ENCODE assay signal across 8 mouse cellular contexts in genomic region chr12:112809641-112810040, GRCm38 (mm10). TPM values are rescaled to one million over a fixed set of nuclear protein-coding genes. Genes with fewer than 3 reads are reported as not detected.
DNase-seq lines count a peak whose midpoint lies in the region; ATAC-seq and TF ChIP-seq lines count a peak whose summit lies in the region.

No protein-coding gene starts in this region.

- 15% methylated on average over 8 of the region's 8 CpGs for WGBS in lung, adult 2 months
- 24% methylated on average over 8 of the region's 8 CpGs for WGBS in forebrain, embryonic 10.5 days
- WGBS in kidney, postnatal 0 days = 22% methylated on average over 8 of the region's 8 CpGs
- WGBS in neural tube, embryonic 13.5 days = 23% methylated on average over 8 of the region's 8 CpGs

- no peak for TF ChIP-seq POLR2A in lung, adult 2 months (IDR thresholded peaks at IDR 0.05; ENCODE audit: borderline replicate concordance, extremely low read depth, low read depth, low read length)

- no peak for DNase-seq in lung, adult 2 months
- no peak for DNase-seq in lung, postnatal 25 days (ENCODE audit: low spot score)
- DNase-seq in forebrain, embryonic 10.5 days (ENCODE audit: extremely low spot score, low spot score) = no peak
- no peak for DNase-seq in kidney, postnatal 0 days (ENCODE audit: low spot score)
- no peak for DNase-seq in gastrocnemius, postnatal 4 days (ENCODE audit: low spot score in 2 of 2)
- no peak for DNase-seq in cerebellum, adult 18-20 months
- DNase-seq in retina, postnatal 1 day = no peak

- H3K9me3 ChIP-seq in forebrain, embryonic 10.5 days = no peaks in the 10 kb centered on the region
- H3K9me3 ChIP-seq in kidney, postnatal 0 days (replicated peaks; ENCODE audit: low read length) = no peaks in the 10 kb centered on the region
- no peaks in the 10 kb centered on the region for H3K9me3 ChIP-seq in neural tube, embryonic 13.5 days

- TF ChIP-seq CTCF in lung, adult 2 months (IDR thresholded peaks at IDR 0.05; ENCODE audit: insufficient read depth, low read length) = no peak
- TF ChIP-seq CTCF in kidney, postnatal 0 days (IDR thresholded peaks at IDR 0.05; ENCODE audit: low read depth) = no peak

- peaks cover 34% of the 10 kb centered on the region for H3K27me3 ChIP-seq in forebrain, embryonic 10.5 days (ENCODE audit: poor library complexity, severe bottlenecking)
- H3K27me3 ChIP-seq in kidney, postnatal 0 days (ENCODE audit: insufficient read depth, low read length) = no peaks in the 10 kb centered on the region
- H3K27me3 ChIP-seq in neural tube, embryonic 13.5 days = peaks cover 10% of the 10 kb centered on the region; the same call in 1 of the 2 replicates

- peak overlapping the region; percentile 94 for H3K4me2 ChIP-seq in kidney, postnatal 0 days (ENCODE audit: low read length)
- H3K4me2 ChIP-seq in neural tube, embryonic 13.5 days = peak overlapping the region; percentile 98

- peak overlapping the region; percentile 77 for H3K4me3 ChIP-seq in lung, adult 2 months (replicated peaks; ENCODE audit: extremely low read depth, low read depth, low read length)
- peak overlapping the region; percentile 79 for H3K4me3 ChIP-seq in forebrain, embryonic 10.5 days
- H3K4me3 ChIP-seq in kidney, postnatal 0 days (replicated peaks; ENCODE audit: low read depth, low read length) = peak overlapping the region; percentile 60
- peak overlapping the region; percentile 64 for H3K4me3 ChIP-seq in neural tube, embryonic 13.5 days

- H3K27ac ChIP-seq in forebrain, embryonic 10.5 days = no peak overlapping the region
- peak overlapping the region; percentile 72 for H3K27ac ChIP-seq in kidney, postnatal 0 days
- peak overlapping the region; percentile 64; the same call in 1 of the 2 replicates for H3K27ac ChIP-seq in neural tube, embryonic 13.5 days (replicated peaks)

- peak overlapping the region; percentile 62 for H3K9ac ChIP-seq in kidney, postnatal 0 days (ENCODE audit: low read depth, low read length)
- H3K9ac ChIP-seq in neural tube, embryonic 13.5 days = peak overlapping the region; percentile 78

- H3K4me1 ChIP-seq in lung, adult 2 months (ENCODE audit: control insufficient read depth, insufficient read depth, low read length) = peaks cover 3% of the 10 kb centered on the region; the same call in 1 of the 2 replicates
- H3K4me1 ChIP-seq in forebrain, embryonic 10.5 days = peaks cover 32% of the 10 kb centered on the region
- peaks cover 7% of the 10 kb centered on the region for H3K4me1 ChIP-seq in kidney, postnatal 0 days (replicated peaks; ENCODE audit: insufficient read depth, low read length)
- H3K4me1 ChIP-seq in neural tube, embryonic 13.5 days (replicated peaks) = peaks cover 27% of the 10 kb centered on the region

- ATAC-seq in kidney, postnatal 0 days (replicated peaks; ENCODE audit: low FRiP score, low read depth) = no peak
- ATAC-seq in neural tube, embryonic 13.5 days (ENCODE audit: low read depth) = no peak

- H3K36me3 ChIP-seq in forebrain, embryonic 10.5 days (replicated peaks) = peaks cover 37% of the 10 kb centered on the region
- H3K36me3 ChIP-seq in kidney, postnatal 0 days (ENCODE audit: insufficient read depth, low read length) = peaks cover 6% of the 10 kb centered on the region; the same call in 1 of the 2 replicates
- peaks cover 26% of the 10 kb centered on the region for H3K36me3 ChIP-seq in neural tube, embryonic 13.5 days

RNA-seq across cellular contexts. Expression of gene Clba1, which starts 0.9 kb away (rescaled TPM):
- 9.4 and 10.0 TPM in 2 replicates for polyA plus RNA-seq in lung, adult 2 months (2012; rRNA removed)
- polyA plus RNA-seq in forebrain, embryonic 10.5 days (2016; fragmentation: Nextera tagmentation; extraction: Ambion mirVana) = 11.3 and 12.3 TPM in 2 replicates
- 16.0 and 18.4 TPM in 2 replicates for polyA plus RNA-seq in kidney, postnatal 0 days (2015; fragmentation: Nextera tagmentation; extraction: Ambion mirVana)
- 20.2 and 21.1 TPM in 2 replicates for polyA plus RNA-seq in neural tube, embryonic 13.5 days (2015; fragmentation: Nextera tagmentation; extraction: Ambion mirVana)
- total RNA-seq in gastrocnemius, postnatal 4 days (2021) = 1 to 10 TPM in 1 of 2 experiments, under 1 TPM in 1; 0.96 to 1.4 TPM

RNA-seq across cellular contexts. Expression of gene Ahnak2, which starts 7.2 kb away (rescaled TPM):
- polyA plus RNA-seq in lung, adult 2 months (2012; rRNA removed) = 9.3 and 13.3 TPM in 2 replicates
- 0.05 and 0.11 TPM in 2 replicates for polyA plus RNA-seq in forebrain, embryonic 10.5 days (2016; fragmentation: Nextera tagmentation; extraction: Ambion mirVana)
- 0.22 and 0.50 TPM in 2 replicates for polyA plus RNA-seq in kidney, postnatal 0 days (2015; fragmentation: Nextera tagmentation; extraction: Ambion mirVana)
- 2.8 and 2.9 TPM in 2 replicates for polyA plus RNA-seq in neural tube, embryonic 13.5 days (2015; fragmentation: Nextera tagmentation; extraction: Ambion mirVana)
- total RNA-seq in gastrocnemius, postnatal 4 days (2021) = 10 to 100 TPM; 26.7 to 32.1 TPM

RNA-seq across cellular contexts. Expression of gene Cdca4, which starts 19.6 kb away (rescaled TPM):
- polyA plus RNA-seq in lung, adult 2 months (2012; rRNA removed) = 17.0 and 21.4 TPM in 2 replicates
- 189 and 199 TPM in 2 replicates for polyA plus RNA-seq in forebrain, embryonic 10.5 days (2016; fragmentation: Nextera tagmentation; extraction: Ambion mirVana)
- 56.6 and 64.5 TPM in 2 replicates for polyA plus RNA-seq in kidney, postnatal 0 days (2015; fragmentation: Nextera tagmentation; extraction: Ambion mirVana)
- polyA plus RNA-seq in neural tube, embryonic 13.5 days (2015; fragmentation: Nextera tagmentation; extraction: Ambion mirVana) = 46.9 and 56.1 TPM in 2 replicates
- 10 to 100 TPM; 17.1 to 20.6 TPM for total RNA-seq in gastrocnemius, postnatal 4 days (2021)

RNA-seq across cellular contexts. Expression of gene Pld4, which starts 49.2 kb away (rescaled TPM):
- 78.2 and 90.1 TPM in 2 replicates for polyA plus RNA-seq in lung, adult 2 months (2012; rRNA removed)
- 3.8 and 3.9 TPM in 2 replicates for polyA plus RNA-seq in forebrain, embryonic 10.5 days (2016; fragmentation: Nextera tagmentation; extraction: Ambion mirVana)
- 7.8 TPM in 2 replicates for polyA plus RNA-seq in kidney, postnatal 0 days (2015; fragmentation: Nextera tagmentation; extraction: Ambion mirVana)
- 6.7 and 8.6 TPM in 2 replicates for polyA plus RNA-seq in neural tube, embryonic 13.5 days (2015; fragmentation: Nextera tagmentation; extraction: Ambion mirVana)
- 10 to 100 TPM; 12.5 TPM for total RNA-seq in gastrocnemius, postnatal 4 days (2021)

RNA-seq across cellular contexts. Expression of gene Gpr132, which starts 58.4 kb away (rescaled TPM):
- polyA plus RNA-seq in lung, adult 2 months (2012; rRNA removed) = 9.2 and 12.9 TPM in 2 replicates
- polyA plus RNA-seq in forebrain, embryonic 10.5 days (2016; fragmentation: Nextera tagmentation; extraction: Ambion mirVana) = 0.06 and 0.07 TPM in 2 replicates
- 0.10 and 0.11 TPM in 2 replicates for polyA plus RNA-seq in kidney, postnatal 0 days (2015; fragmentation: Nextera tagmentation; extraction: Ambion mirVana)
- polyA plus RNA-seq in neural tube, embryonic 13.5 days (2015; fragmentation: Nextera tagmentation; extraction: Ambion mirVana) = not detected in 2 replicates
- total RNA-seq in gastrocnemius, postnatal 4 days (2021) = under 1 TPM; 0.10 to 0.18 TPM
